Mouse (Mus musculus) kidney, adult 2 months (tissue): ENCODE data around the gene Pitpna.

Experiments
- CTCF ChIP-seq: fragments of 200-500 bp; conservative IDR thresholded peaks from 2 replicates; pipeline ENCODE4 v1.5.1; 2011; ENCODE audit warnings: low read depth, mild to moderate bottlenecking, control low read depth, low read length, moderate library complexity, mixed read lengths; ENCODE audit not compliant: insufficient read depth, insufficient read length
- POLR2A ChIP-seq: fragments of 200-500 bp; IDR thresholded peaks from one replicate; pipeline ENCODE4 v1.6.1; 2011; ENCODE audit warnings: low read depth, low read length, control low read depth

GRCm38 (mm10) chr11:75635315-75635714, 47.4 kb downstream of the Pitpna start:
- TF ChIP-seq CTCF, result no peak
- TF ChIP-seq POLR2A, result no peak
